Mouse (Mus musculus) limb, embryonic 14.5 days (tissue): ENCODE data around the gene Wdr54. TPM values are rescaled to one million over a fixed set of nuclear protein-coding genes. Genes with fewer than 3 reads are reported as not detected.
"Not testable (repeated sequence)": the region's sequence is repeated elsewhere in the genome, so short reads cannot be mapped to it uniquely, and the experiment has no call there.

ENCODE experiments used
- ATAC-seq: fragments of 200-750 bp; cut with Nextera tagmentation; 2 replicates; pipeline ENCODE4 v1.8.0; 2017; ENCODE audit warnings: low read depth, moderate number of reproducible peaks, moderate TSS enrichment; ENCODE audit not compliant: low FRiP score
- DNase-seq: peaks from one replicate; pipeline ENCODE4 v3.0.0-alpha.2; 2015; ENCODE audit warnings: low spot score
- H3K27ac ChIP-seq: fragments of 300-500 bp; sonication (generic); replicated peaks from 2 replicates; pipeline ENCODE4 v1.5.1; 2014; ENCODE audit warnings: low read depth, mild to moderate bottlenecking, low read length, moderate library complexity, mixed read lengths
- H3K27me3 ChIP-seq: fragments of 300-500 bp; sonication (generic); 2 replicates; pipeline ENCODE4 v1.6.1; 2014; ENCODE audit warnings: low read length, mixed read lengths; ENCODE audit not compliant: control insufficient read depth, insufficient read depth
- H3K36me3 ChIP-seq: fragments of 300-500 bp; sonication (generic); 2 replicates; pipeline ENCODE4 v1.6.1; 2014; ENCODE audit warnings: mild to moderate bottlenecking, low read length, moderate library complexity, mixed read lengths; ENCODE audit not compliant: control insufficient read depth, insufficient read depth
- H3K4me1 ChIP-seq: fragments of 300-500 bp; sonication (generic); 2 replicates; pipeline ENCODE4 v1.6.1; 2014; ENCODE audit warnings: antibody characterized with exemption, low read length, mixed read lengths; ENCODE audit not compliant: control insufficient read depth, insufficient read depth
- H3K4me2 ChIP-seq: fragments of 300-500 bp; sonication (generic); replicated peaks from 2 replicates; pipeline ENCODE4 v1.6.1; 2014; ENCODE audit warnings: low read depth, mild to moderate bottlenecking, low read length, moderate library complexity; ENCODE audit not compliant: severe bottlenecking
- H3K4me3 ChIP-seq: fragments of 300-500 bp; sonication (generic); replicated peaks from 2 replicates; pipeline ENCODE4 v1.5.1; 2014; ENCODE audit warnings: low read length
- H3K9ac ChIP-seq: fragments of 300-500 bp; sonication (generic); 2 replicates; pipeline ENCODE4 v1.6.1; 2014; ENCODE audit warnings: mild to moderate bottlenecking, low read depth, low read length, moderate library complexity; ENCODE audit not compliant: severe bottlenecking
- H3K9me3 ChIP-seq: fragments of 300-500 bp; sonication (generic); 2 replicates; pipeline ENCODE4 v1.6.1; 2016; ENCODE audit warnings: low read length; ENCODE audit not compliant: control insufficient read depth
- POLR2A ChIP-seq: fragments of 200-500 bp; IDR thresholded peaks from 2 replicates; pipeline ENCODE4 v1.8.0; 2012; ENCODE audit warnings: inconsistent platforms, mild to moderate bottlenecking, moderate library complexity, borderline replicate concordance; ENCODE audit not compliant: insufficient read depth, insufficient read length; ENCODE audit errors: extremely low read depth
- WGBS: fragments of 180-500 bp; shearing (Covaris S2); extraction: QIAGEN DNeasy Blood & Tissue Kit; methylation state at CpG from one replicate; pipeline ENCODE4 v1.1.7; 2014; 5-methylcytosine and 5-hydroxymethylcytosine counted together
- polyA plus RNA-seq, 2 experiments: library from polyadenylated mRNA; depleted of rRNA in 1 of 2; stranded (reverse) in 1 of 2; unstranded in 1 of 2; fragments of >200 nt; fragmentation: Nextera tagmentation in 1 of 2; extraction: Ambion mirVana in 1 of 2; gene quantifications; 2 replicates each; pipeline versions ENCODE4 v1.2.1 to v1.2.3; 2012 to 2014

The Wdr54 gene
- polyA plus RNA-seq, 2 experiments = 5.5 to 13.1 TPM

DNA sequence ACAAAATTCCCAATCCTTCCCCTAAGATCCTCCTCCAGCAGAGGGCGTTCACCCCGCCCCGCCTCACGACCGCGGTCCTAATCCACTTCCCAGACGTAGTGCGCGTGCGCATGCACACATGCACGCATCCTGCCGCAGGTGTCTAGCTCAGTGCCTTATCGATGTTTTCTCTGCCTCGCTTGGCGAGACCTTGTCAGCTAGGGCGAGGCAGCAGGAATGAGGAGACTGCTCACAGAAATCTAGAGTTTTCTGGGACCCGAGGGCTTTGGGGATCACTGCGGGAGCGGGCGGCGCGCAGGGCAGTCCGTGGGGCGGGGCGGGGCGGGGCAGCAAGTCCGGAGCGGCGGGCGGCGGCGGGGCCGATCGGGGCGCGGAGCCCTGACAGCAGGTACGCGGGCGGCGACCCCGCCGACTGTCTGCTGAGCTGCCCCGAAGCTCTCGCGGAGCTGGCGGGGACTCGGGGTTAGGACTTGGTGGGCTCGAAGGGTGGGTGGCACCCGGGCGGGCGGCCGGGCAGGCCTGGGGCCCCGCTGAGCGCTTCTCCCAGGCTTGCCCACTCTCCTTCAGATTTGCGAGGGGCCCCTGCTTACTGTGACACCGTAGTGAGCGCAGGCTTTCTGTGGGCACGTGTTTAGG is 9.5 kb upstream of the Wdr54 start, which contains the start of gene Dctn1:
TSS of gene Dctn1 (plus strand) at position 314 of the 636 bp plus-strand sequence.
- Histone ChIP-seq H3K36me3 (peaks cover 6% of the 10 kb centered on the region; the same call in 1 of the 2 replicates), H3K4me1 (peaks cover 22% of the 10 kb centered on the region), H3K27me3 (peaks cover 20% of the 10 kb centered on the region), H3K4me2 (peak within 1 kb of the TSS; percentile 45), H3K9ac (peak within 1 kb of the TSS; percentile 78), H3K27ac (peak within 1 kb of the TSS; percentile 86), H3K9me3 (no peaks in the 10 kb centered on the region), H3K4me3 (peak within 1 kb of the TSS; percentile 73)
- under 1% methylated on average over 47 of the region's 58 CpGs for WGBS
- TF ChIP-seq POLR2A = no peak
- DNase-seq (peak; percentile 92), ATAC-seq (peak; percentile 87)

DNA sequence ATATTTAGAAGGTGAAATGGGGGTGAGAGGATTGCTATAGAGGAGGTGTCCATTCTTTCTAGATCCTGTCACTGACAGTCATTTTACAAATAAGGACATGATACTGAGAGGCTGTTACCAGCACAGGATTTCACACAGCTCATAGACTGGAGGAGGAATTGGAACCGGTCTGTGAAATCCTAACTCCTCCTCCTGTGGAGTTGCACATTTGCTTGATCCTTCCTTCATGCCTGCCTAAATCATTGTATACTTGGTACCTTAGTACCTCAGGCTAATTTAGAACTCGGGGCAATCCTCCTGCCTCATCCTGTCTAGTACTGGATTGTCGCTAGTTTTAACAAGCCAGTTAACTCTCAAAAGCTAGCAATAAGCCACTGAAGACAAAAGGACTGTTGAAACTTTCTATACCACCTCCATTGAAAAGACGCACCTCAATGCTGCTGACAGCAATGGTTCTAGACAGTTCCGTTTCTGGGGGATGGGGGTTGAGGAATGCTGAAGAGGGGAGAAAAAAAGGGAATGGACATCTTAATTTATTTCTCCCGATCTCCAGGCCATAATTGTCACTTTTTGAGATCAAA is 8.9 kb upstream of the Wdr54 start:
- WGBS = 3% methylated on average over 6 of the region's 6 CpGs
- ATAC-seq (0 out of 2 replicates have a peak, but pooled peaks have one; percentile 1), DNase-seq (no peak)
- H3K27me3 ChIP-seq = peaks cover 26% of the 10 kb centered on the region
- H3K27ac ChIP-seq = peak overlapping the region; percentile 86
- peak overlapping the region; percentile 78 for H3K9ac ChIP-seq
- peaks cover 6% of the 10 kb centered on the region; the same call in 1 of the 2 replicates for H3K36me3 ChIP-seq
- peaks cover 22% of the 10 kb centered on the region for H3K4me1 ChIP-seq
- H3K4me2 ChIP-seq = peak overlapping the region; percentile 45
- no peak for TF ChIP-seq POLR2A
- peak overlapping the region; percentile 73 for H3K4me3 ChIP-seq
- H3K9me3 ChIP-seq = no peaks in the 10 kb centered on the region

DNA sequence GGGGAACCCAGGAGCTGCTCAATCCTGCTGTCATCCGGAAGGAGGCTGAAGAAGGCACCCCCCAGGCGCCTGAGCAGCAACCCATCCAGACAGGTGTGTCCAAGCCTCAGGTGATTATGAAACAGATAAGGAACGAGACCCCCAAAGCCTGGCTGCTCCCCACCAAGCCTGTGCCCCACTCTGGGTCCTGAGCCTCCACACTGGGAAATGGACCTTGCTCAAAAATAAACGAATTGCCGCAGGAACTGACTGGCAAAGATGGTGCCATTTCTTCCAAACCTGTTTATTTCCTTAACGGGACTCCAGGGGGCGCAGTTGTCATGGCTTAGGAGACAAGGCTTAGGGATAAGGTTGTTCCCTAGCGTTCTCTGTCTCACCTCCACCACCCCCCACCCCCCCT is 6.5 kb upstream of the Wdr54 start:
- WGBS = 0% methylated on average over 8 of the region's 8 CpGs
- TF ChIP-seq POLR2A = no peak
- Histone ChIP-seq H3K4me2 (peak overlapping the region; percentile 89), H3K9me3 (no peaks in the 10 kb centered on the region), H3K4me1 (peaks cover 22% of the 10 kb centered on the region), H3K27ac (no peak overlapping the region), H3K9ac (peak overlapping the region; percentile 46), H3K27me3 (peaks cover 28% of the 10 kb centered on the region), H3K4me3 (peak overlapping the region; percentile 44), H3K36me3 (no peaks in the 10 kb centered on the region)
- ATAC-seq (no peak), DNase-seq (peak; percentile 54)

DNA sequence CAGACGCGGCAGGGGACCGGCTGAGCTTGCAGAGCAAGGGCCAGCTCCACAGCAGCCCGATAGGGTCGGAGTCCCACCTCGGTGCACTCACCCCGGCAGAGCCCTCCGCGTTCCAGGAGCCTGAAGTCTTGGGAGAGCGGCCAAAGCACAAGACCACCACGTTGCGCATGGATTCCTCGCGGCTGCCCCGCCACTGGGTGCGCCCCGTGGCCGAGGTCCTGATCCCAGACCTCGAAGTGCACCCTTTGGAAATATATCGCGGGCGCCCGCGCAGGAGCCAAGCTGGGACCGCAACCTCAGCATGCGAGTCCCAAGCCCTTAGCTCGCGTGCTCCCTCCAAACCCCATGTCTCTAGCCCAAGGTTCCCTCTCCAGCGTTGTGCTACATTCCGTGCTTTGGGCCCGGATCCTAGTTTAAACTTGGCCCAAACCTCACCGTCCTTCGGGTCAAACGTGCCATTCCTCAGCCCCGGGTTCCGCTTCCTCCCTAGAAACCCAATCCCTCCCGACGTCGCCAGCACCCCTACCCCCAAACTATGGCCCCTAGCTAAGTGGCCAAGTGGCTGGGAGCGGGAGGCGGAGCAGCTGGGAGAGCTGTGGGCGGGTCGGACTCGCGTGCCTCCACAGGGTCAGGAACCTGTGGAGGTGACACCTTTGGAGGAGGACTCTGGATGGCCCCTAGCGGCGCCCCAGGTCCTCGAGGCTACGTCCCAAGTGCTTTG is 5.9 kb upstream of the Wdr54 start:
- peaks cover 21% of the 10 kb centered on the region for H3K4me1 ChIP-seq
- WGBS = under 1% methylated on average over 47 of the region's 49 CpGs
- DNase-seq = no peak
- no peaks in the 10 kb centered on the region for H3K9me3 ChIP-seq
- no peaks in the 10 kb centered on the region for H3K36me3 ChIP-seq
- peak overlapping the region; percentile 44 for H3K4me3 ChIP-seq
- no peak for TF ChIP-seq POLR2A
- no peak overlapping the region for H3K27ac ChIP-seq
- peak overlapping the region; percentile 46 for H3K9ac ChIP-seq
- peaks cover 28% of the 10 kb centered on the region for H3K27me3 ChIP-seq
- ATAC-seq = no peak
- peak overlapping the region; percentile 89 for H3K4me2 ChIP-seq

DNA sequence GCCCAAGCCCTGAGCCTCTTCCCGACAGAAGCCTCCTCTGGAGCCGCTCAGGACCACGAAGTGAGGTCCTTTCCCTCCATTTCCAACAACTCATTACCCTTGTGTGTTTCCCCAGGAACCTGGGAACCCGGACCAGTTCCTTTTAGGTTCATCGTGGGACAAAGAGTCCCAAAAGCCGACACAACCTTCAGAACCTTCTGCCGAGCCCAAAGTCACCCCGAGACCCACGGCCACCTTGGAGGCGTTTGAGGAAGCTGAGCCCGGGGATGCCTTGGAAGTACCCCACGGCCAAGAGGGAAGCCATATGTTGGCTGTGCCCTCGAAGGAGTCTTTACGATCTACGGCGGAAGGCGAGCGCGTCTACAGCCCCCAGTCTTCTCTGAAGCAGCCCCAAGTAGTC is 5.2 kb upstream of the Wdr54 start:
- TF ChIP-seq POLR2A = no peak
- peaks cover 28% of the 10 kb centered on the region for H3K27me3 ChIP-seq
- WGBS = 9% methylated on average over 19 of the region's 19 CpGs

DNA sequence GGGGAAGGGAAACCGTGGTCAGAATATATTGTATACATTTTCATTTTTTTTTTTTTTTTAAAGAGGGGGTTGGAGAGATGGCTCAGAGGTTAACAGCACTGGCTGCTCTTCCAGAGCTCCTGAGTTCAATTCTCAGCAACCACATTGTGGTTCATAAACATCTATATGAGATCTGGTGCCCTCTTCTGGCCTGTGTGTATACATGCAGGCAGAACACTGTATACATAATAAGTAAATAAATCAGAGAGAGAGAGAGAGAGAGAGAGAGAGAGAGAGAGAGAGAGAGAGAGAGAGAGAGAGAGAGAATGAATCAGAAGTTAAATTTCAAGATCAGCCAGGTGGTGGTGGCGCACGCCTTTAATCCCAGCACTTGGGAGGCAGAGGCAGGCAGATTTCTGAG is 3.3 kb upstream of the Wdr54 start:
- not testable (repeated sequence) for ATAC-seq, H3K27ac ChIP-seq, H3K4me3 ChIP-seq, H3K9ac ChIP-seq, H3K9me3 ChIP-seq, H3K4me2 ChIP-seq, H3K36me3 ChIP-seq
- WGBS = 18% methylated on average over 3 of the region's 3 CpGs
- Histone ChIP-seq H3K4me1 (peaks cover 12% of the 10 kb centered on the region), H3K27me3 (peaks cover 28% of the 10 kb centered on the region)
- peak; percentile 68 for DNase-seq

More for the DNA sequence above, 5.2 kb upstream of the Wdr54 start:
- no peaks in the 10 kb centered on the region for H3K36me3 ChIP-seq
- DNase-seq (no peak), ATAC-seq (no peak)
- H3K4me3 ChIP-seq = peak overlapping the region; percentile 44
- H3K9ac ChIP-seq = peak overlapping the region; percentile 46; the same call in 1 of the 2 replicates
- H3K9me3 ChIP-seq = no peaks in the 10 kb centered on the region
- H3K4me2 ChIP-seq = peak overlapping the region; percentile 89
- H3K27ac ChIP-seq = no peak overlapping the region
- H3K4me1 ChIP-seq = peaks cover 16% of the 10 kb centered on the region
